Comparison of ENCODE assay signal across 7 mouse cellular contexts in genomic region chr12:69131981-69132380, GRCm38 (mm10). TPM values are rescaled to one million over a fixed set of nuclear protein-coding genes. Genes with fewer than 3 reads are reported as not detected.
DNase-seq lines count a peak whose midpoint lies in the region; ATAC-seq and TF ChIP-seq lines count a peak whose summit lies in the region.

No protein-coding gene starts in this region.

- H3K9ac ChIP-seq in kidney, embryonic 16.5 days (replicated peaks; ENCODE audit: low read length), result no peak overlapping the region
- no peak overlapping the region for H3K9ac ChIP-seq in lung, postnatal 0 days (replicated peaks; ENCODE audit: low read depth)

- ATAC-seq in kidney, embryonic 16.5 days (ENCODE audit: low FRiP score, low TSS enrichment), result no peak; the same call in 1 of the 2 replicates
- no peak for ATAC-seq in lung, postnatal 0 days

- no peaks in the 10 kb centered on the region for H3K36me3 ChIP-seq in kidney, adult 2 months (ENCODE audit: control insufficient read depth, insufficient read depth, low read length)
- H3K36me3 ChIP-seq in kidney, embryonic 16.5 days (ENCODE audit: insufficient read depth, low read length), result no peaks in the 10 kb centered on the region
- H3K36me3 ChIP-seq in lung, postnatal 0 days (ENCODE audit: insufficient read depth, low read length), result no peaks in the 10 kb centered on the region

- no peak overlapping the region for H3K4me2 ChIP-seq in kidney, embryonic 16.5 days (replicated peaks; ENCODE audit: low read depth, low read length)
- no peak overlapping the region for H3K4me2 ChIP-seq in lung, postnatal 0 days (replicated peaks; ENCODE audit: low read depth, low read length)

- no peaks in the 10 kb centered on the region for H3K27me3 ChIP-seq in kidney, adult 2 months (replicated peaks; ENCODE audit: control insufficient read depth, insufficient read depth, low read length)
- H3K27me3 ChIP-seq in kidney, embryonic 16.5 days (ENCODE audit: insufficient read depth, low read length), result no peaks in the 10 kb centered on the region
- no peaks in the 10 kb centered on the region for H3K27me3 ChIP-seq in lung, postnatal 0 days (replicated peaks; ENCODE audit: insufficient read depth, low read length)

- 10% methylated on average over 10 of the region's 10 CpGs for WGBS in kidney, adult 2 months
- 10% methylated on average over 10 of the region's 10 CpGs for WGBS in kidney, embryonic 16.5 days
- 10% methylated on average over 10 of the region's 10 CpGs for WGBS in lung, postnatal 0 days

- H3K4me3 ChIP-seq in kidney, adult 2 months (ENCODE audit: insufficient read depth, low read depth, low read length), result no peak overlapping the region
- no peak overlapping the region for H3K4me3 ChIP-seq in kidney, embryonic 16.5 days (ENCODE audit: low read length)
- H3K4me3 ChIP-seq in cortical plate, adult 2 months (ENCODE audit: insufficient read depth, low read length), result no peak overlapping the region
- H3K4me3 ChIP-seq in lung, postnatal 0 days (ENCODE audit: low read depth, low read length), result no peak overlapping the region

- no peak overlapping the region for H3K27ac ChIP-seq in kidney, adult 2 months (ENCODE audit: insufficient read depth, low read depth, low read length)
- no peak overlapping the region for H3K27ac ChIP-seq in kidney, embryonic 16.5 days (ENCODE audit: low read length)
- H3K27ac ChIP-seq in cortical plate, adult 2 months (ENCODE audit: insufficient read depth, low read length), result no peak overlapping the region
- H3K27ac ChIP-seq in lung, postnatal 0 days (ENCODE audit: low read length), result no peak overlapping the region

- TF ChIP-seq EP300 in lung, postnatal 0 days (IDR thresholded peaks at IDR 0.05), result no peak

- DNase-seq in kidney, adult 2 months, result peak; percentile 54
- peak; percentile 74 for DNase-seq in NIH3T3 (ENCODE audit: low read depth)
- peak; percentile 75 for DNase-seq in kidney, postnatal 10 days
- DNase-seq in lung, postnatal 0 days (ENCODE audit: low spot score), result peak; percentile 56
- DNase-seq in right cerebral cortex, postnatal 10 days (ENCODE audit: low spot score in 2 of 2), result peak; percentile 51 to 79

- no peaks in the 10 kb centered on the region for H3K9me3 ChIP-seq in kidney, embryonic 16.5 days (ENCODE audit: low read length)
- no peaks in the 10 kb centered on the region for H3K9me3 ChIP-seq in lung, postnatal 0 days (ENCODE audit: low read length)

- no peaks in the 10 kb centered on the region for H3K4me1 ChIP-seq in kidney, adult 2 months (ENCODE audit: control insufficient read depth, insufficient read depth, low read length)
- H3K4me1 ChIP-seq in kidney, embryonic 16.5 days (ENCODE audit: insufficient read depth, low read length), result no peaks in the 10 kb centered on the region
- H3K4me1 ChIP-seq in cortical plate, adult 2 months (ENCODE audit: control insufficient read depth, insufficient read depth, low read length), result no peaks in the 10 kb centered on the region
- H3K4me1 ChIP-seq in lung, postnatal 0 days (ENCODE audit: insufficient read depth, low read depth, low read length), result no peaks in the 10 kb centered on the region

- TF ChIP-seq POLR2A in kidney, adult 2 months (IDR thresholded peaks at IDR 0.05; ENCODE audit: low read depth, low read length), result no peak
- TF ChIP-seq POLR2A in cortical plate, adult 2 months (IDR thresholded peaks at IDR 0.05; ENCODE audit: extremely low read depth, insufficient read depth, low read length), result no peak

- peak; percentile 70 for TF ChIP-seq CTCF in kidney, adult 2 months (conservative IDR thresholded peaks at IDR 0.05; ENCODE audit: insufficient read depth, insufficient read length, low read depth, low read length)
- peak; percentile 58 for TF ChIP-seq CTCF in cortical plate, adult 2 months (IDR thresholded peaks at IDR 0.05; ENCODE audit: extremely low read depth, insufficient read depth, low read length)
- TF ChIP-seq CTCF in lung, postnatal 0 days (IDR thresholded peaks at IDR 0.05), result peak; percentile 74

RNA-seq across cellular contexts. Expression of gene Rps29, which starts 27.0 kb away (rescaled TPM):
- 1,269 and 1,739 TPM in 2 replicates for polyA plus RNA-seq in kidney, adult 2 months (2012; rRNA removed)
- polyA plus RNA-seq in kidney, embryonic 16.5 days (2015; fragmentation: Nextera tagmentation; extraction: Ambion mirVana), result 1,392 and 1,476 TPM in 2 replicates
- 1,487 and 1,750 TPM in 2 replicates for polyA plus RNA-seq in cortical plate, adult 2 months (2012; rRNA removed)
- polyA plus RNA-seq in lung, postnatal 0 days (2015; fragmentation: Nextera tagmentation; extraction: Ambion mirVana), result 1,546 and 1,642 TPM in 2 replicates

RNA-seq across cellular contexts. Expression of gene Lrr1, which starts 36.6 kb away (rescaled TPM):
- polyA plus RNA-seq in kidney, adult 2 months (2012; rRNA removed), result 0.14 TPM in 1 of 2 replicates, not detected in the other
- 21.1 and 24.1 TPM in 2 replicates for polyA plus RNA-seq in kidney, embryonic 16.5 days (2015; fragmentation: Nextera tagmentation; extraction: Ambion mirVana)
- 0.13 and 0.15 TPM in 2 replicates for polyA plus RNA-seq in cortical plate, adult 2 months (2012; rRNA removed)
- polyA plus RNA-seq in lung, postnatal 0 days (2015; fragmentation: Nextera tagmentation; extraction: Ambion mirVana), result 1.9 and 2.3 TPM in 2 replicates

RNA-seq across cellular contexts. Expression of gene Rpl36al, which starts 51.9 kb away (rescaled TPM):
- polyA plus RNA-seq in kidney, adult 2 months (2012; rRNA removed), result 157 and 190 TPM in 2 replicates
- 471 and 512 TPM in 2 replicates for polyA plus RNA-seq in kidney, embryonic 16.5 days (2015; fragmentation: Nextera tagmentation; extraction: Ambion mirVana)
- polyA plus RNA-seq in cortical plate, adult 2 months (2012; rRNA removed), result 324 and 336 TPM in 2 replicates
- 481 and 510 TPM in 2 replicates for polyA plus RNA-seq in lung, postnatal 0 days (2015; fragmentation: Nextera tagmentation; extraction: Ambion mirVana)

RNA-seq across cellular contexts. Expression of gene Mgat2, which starts 52.0 kb away (rescaled TPM):
- polyA plus RNA-seq in kidney, adult 2 months (2012; rRNA removed), result 30.8 and 32.6 TPM in 2 replicates
- polyA plus RNA-seq in kidney, embryonic 16.5 days (2015; fragmentation: Nextera tagmentation; extraction: Ambion mirVana), result 46.3 and 47.0 TPM in 2 replicates
- 15.2 and 15.3 TPM in 2 replicates for polyA plus RNA-seq in cortical plate, adult 2 months (2012; rRNA removed)
- 45.7 and 50.0 TPM in 2 replicates for polyA plus RNA-seq in lung, postnatal 0 days (2015; fragmentation: Nextera tagmentation; extraction: Ambion mirVana)
